Mouse (Mus musculus) natural killer cell, adult 2 months (primary cell): Measurements from ENCODE around the gene Lifr.

ENCODE experiments used
- DNase-seq, 2 experiments: peaks; one replicate each; pipeline ENCODE4 v3.0.0; 2022; ENCODE audit warnings: low spot score in 2 of 2

Lifr gene

GRCm38 (mm10) chr15:7157658-7158057 is 67.2 kb downstream of the Lifr start:
- no peak for DNase-seq

GRCm38 (mm10) chr15:7159869-7160268 is 69.5 kb downstream of the Lifr start:
- DNase-seq = no peak

- no peak for DNase-seq
These were observed 69.9 kb downstream of the Lifr start for GRCm38 (mm10) chr15:7160321-7160720.

GRCm38 (mm10) chr15:7163851-7164250 is 73.4 kb downstream of the Lifr start:
- DNase-seq = no peak

GRCm38 (mm10) chr15:7166735-7167134 is 76.3 kb downstream of the Lifr start:
- no peak for DNase-seq

GRCm38 (mm10) chr15:7167238-7167905 is 77.0 kb downstream of the Lifr start:
- no peak for DNase-seq

- no peak for DNase-seq
These were observed 77.6 kb downstream of the Lifr start for GRCm38 (mm10) chr15:7167906-7168532.

GRCm38 (mm10) chr15:7172875-7173274 is 82.5 kb downstream of the Lifr start:
- DNase-seq = no peak

- DNase-seq = no peak
These were observed 82.9 kb downstream of the Lifr start for GRCm38 (mm10) chr15:7173346-7173745.

GRCm38 (mm10) chr15:7173776-7174175 is 83.4 kb downstream of the Lifr start:
- DNase-seq = no peak

GRCm38 (mm10) chr15:7180576-7180975 is 90.2 kb downstream of the Lifr start:
- DNase-seq = no peak

GRCm38 (mm10) chr15:7187682-7188081 is 97.3 kb downstream of the Lifr start:
- DNase-seq = no peak

GRCm38 (mm10) chr15:7189678-7190454 is 99.5 kb downstream of the Lifr start:
- DNase-seq = no peak

GRCm38 (mm10) chr15:7191074-7191473 is 100.7 kb downstream of the Lifr start:
- no peak for DNase-seq

- no peak for DNase-seq
These were observed 102.2 kb downstream of the Lifr start for GRCm38 (mm10) chr15:7192582-7192981.

- DNase-seq = no peak
These were observed 103.8 kb downstream of the Lifr start for GRCm38 (mm10) chr15:7194147-7194720.

GRCm38 (mm10) chr15:7194748-7195221 is 104.4 kb downstream of the Lifr start:
- no peak for DNase-seq

GRCm38 (mm10) chr15:7197652-7198445 is 107.4 kb downstream of the Lifr start:
- DNase-seq = no peak

GRCm38 (mm10) chr15:7198816-7199215 is 108.4 kb downstream of the Lifr start:
- DNase-seq = no peak

- DNase-seq = no peak
These were observed 109.9 kb downstream of the Lifr start for GRCm38 (mm10) chr15:7200286-7200685.
